Mouse (Mus musculus) liver, embryonic 13.5 days (tissue): ENCODE results near the gene Bcl9l. TPM values are rescaled to one million over a fixed set of nuclear protein-coding genes. Genes with fewer than 3 reads are reported as not detected.

Experiments used
- polyA plus RNA-seq: library from polyadenylated mRNA; unstranded; fragments of >200 nt; fragmentation: Nextera tagmentation; extraction: Ambion mirVana; gene quantifications from 2 replicates; pipeline ENCODE4 v1.2.1, GENCODE M21; 2015

The Bcl9l gene
- polyA plus RNA-seq, 1 experiment from 2014 or later, result 1.5 TPM

Other genes with a start within 250 kb of the Bcl9l start
- gene Cbl, start 248.8 kb upstream of the Bcl9l start, polyA plus RNA-seq, result 5.7 and 7.2 TPM in 2 replicates
- not detected in 2 replicates for gene Ccdc153, start 242.1 kb upstream of the Bcl9l start, polyA plus RNA-seq
- gene Pdzd3, start 231.4 kb upstream of the Bcl9l start, polyA plus RNA-seq, result 0.06 and 0.24 TPM in 2 replicates
- gene Nlrx1, start 214.2 kb upstream of the Bcl9l start, polyA plus RNA-seq, result 3.2 and 3.8 TPM in 2 replicates
- gene Abcg4, start 194.2 kb upstream of the Bcl9l start, polyA plus RNA-seq, result 11.1 and 13.0 TPM in 2 replicates
- gene Hinfp, start 177.2 kb upstream of the Bcl9l start, polyA plus RNA-seq, result 11.4 and 11.5 TPM in 2 replicates
- gene C2cd2l, start 162.5 kb upstream of the Bcl9l start, polyA plus RNA-seq, result 6.4 and 8.2 TPM in 2 replicates
- gene Dpagt1, start 156.8 kb upstream of the Bcl9l start, polyA plus RNA-seq, result 20.7 and 23.0 TPM in 2 replicates
- gene H2afx, start 148.1 kb upstream of the Bcl9l start, polyA plus RNA-seq, result 208 and 210 TPM in 2 replicates
- gene Hmbs, start 138.6 kb upstream of the Bcl9l start, polyA plus RNA-seq, result 1,411 and 1,456 TPM in 2 replicates
- 14.8 and 15.3 TPM in 2 replicates for gene Vps11, start 121.2 kb upstream of the Bcl9l start, polyA plus RNA-seq
- gene Hyou1, start 103.3 kb upstream of the Bcl9l start, polyA plus RNA-seq, result 15.8 and 19.0 TPM in 2 replicates
- 18.4 and 21.3 TPM in 2 replicates for gene Slc37a4, start 86.0 kb upstream of the Bcl9l start, polyA plus RNA-seq
- 1,487 and 1,590 TPM in 2 replicates for gene Rps25, start 75.7 kb upstream of the Bcl9l start, polyA plus RNA-seq
- 68.3 and 69.4 TPM in 2 replicates for gene Trappc4, start 75.2 kb upstream of the Bcl9l start, polyA plus RNA-seq
- 13.8 and 16.6 TPM in 2 replicates for gene Ccdc84, start 64.3 kb upstream of the Bcl9l start, polyA plus RNA-seq
- not detected in 2 replicates for gene Foxr1, start 41.7 kb upstream of the Bcl9l start, polyA plus RNA-seq
- gene Upk2, start 27.8 kb upstream of the Bcl9l start, polyA plus RNA-seq, result not detected in 2 replicates
- 0.09 TPM in 1 of 2 replicates, not detected in the other for gene Cxcr5, start 79.1 kb downstream of the Bcl9l start, polyA plus RNA-seq
- 7.2 and 8.2 TPM in 2 replicates for gene Ddx6, start 122.1 kb downstream of the Bcl9l start, polyA plus RNA-seq
- not detected in 2 replicates for gene Treh, start 190.4 kb downstream of the Bcl9l start, polyA plus RNA-seq